Mouse (Mus musculus) forebrain, embryonic 15.5 days (tissue): Measurements from ENCODE around the gene Xrcc5. TPM values are rescaled to one million over a fixed set of nuclear protein-coding genes. Genes with fewer than 3 reads are reported as not detected.
A peak's percentile ranks its signal among the peaks of the same experiment; 100 is the strongest.

Experiments used
- ATAC-seq: fragments of 200-750 bp; cut with Nextera tagmentation; replicated peaks from 2 replicates; pipeline ENCODE4 v1.8.0; 2017; ENCODE audit warnings: mild to moderate bottlenecking, moderate TSS enrichment, moderate library complexity
- H3K27ac ChIP-seq: fragments of 300-500 bp; sonication (generic); replicated peaks from 2 replicates; pipeline ENCODE4 v1.5.1; 2015; ENCODE audit warnings: mild to moderate bottlenecking, inconsistent platforms
- H3K27me3 ChIP-seq: fragments of 300-500 bp; sonication (generic); 2 replicates; pipeline ENCODE4 v1.6.1; 2015; ENCODE audit warnings: inconsistent platforms
- H3K36me3 ChIP-seq: fragments of 300-500 bp; sonication (generic); 2 replicates; pipeline ENCODE4 v1.6.1; 2015; ENCODE audit warnings: mild to moderate bottlenecking, inconsistent platforms
- H3K4me1 ChIP-seq: fragments of 300-500 bp; sonication (generic); 2 replicates; pipeline ENCODE4 v1.6.1; 2015; ENCODE audit warnings: inconsistent platforms
- H3K4me2 ChIP-seq: fragments of 300-500 bp; sonication (generic); replicated peaks from 2 replicates; pipeline ENCODE4 v1.6.1; 2015; ENCODE audit warnings: mild to moderate bottlenecking, inconsistent platforms
- H3K4me3 ChIP-seq: fragments of 300-500 bp; sonication (generic); 2 replicates; pipeline ENCODE4 v1.5.1; 2015; ENCODE audit warnings: mild to moderate bottlenecking, inconsistent platforms
- H3K9ac ChIP-seq: fragments of 300-500 bp; sonication (generic); replicated peaks from 2 replicates; pipeline ENCODE4 v1.6.1; 2015; ENCODE audit warnings: mild to moderate bottlenecking, inconsistent platforms
- H3K9me3 ChIP-seq: fragments of 300-500 bp; sonication (generic); 2 replicates; pipeline ENCODE4 v1.6.1; 2016; ENCODE audit warnings: inconsistent platforms
- WGBS: fragments of 180-500 bp; shearing (Covaris S2); methylation state at CpG from one replicate; pipeline ENCODE4 v1.1.7; 2015; ENCODE audit warnings: mixed read lengths; 5-methylcytosine and 5-hydroxymethylcytosine counted together
- polyA plus RNA-seq: library from polyadenylated mRNA; unstranded; fragments of >200 nt; fragmentation: Nextera tagmentation; extraction: Ambion mirVana; gene quantifications from 2 replicates; pipeline ENCODE4 v1.2.1, GENCODE M21; 2015

Xrcc5 gene
- polyA plus RNA-seq, 1 experiment from 2014 or later = 27.3 TPM

DNA sequence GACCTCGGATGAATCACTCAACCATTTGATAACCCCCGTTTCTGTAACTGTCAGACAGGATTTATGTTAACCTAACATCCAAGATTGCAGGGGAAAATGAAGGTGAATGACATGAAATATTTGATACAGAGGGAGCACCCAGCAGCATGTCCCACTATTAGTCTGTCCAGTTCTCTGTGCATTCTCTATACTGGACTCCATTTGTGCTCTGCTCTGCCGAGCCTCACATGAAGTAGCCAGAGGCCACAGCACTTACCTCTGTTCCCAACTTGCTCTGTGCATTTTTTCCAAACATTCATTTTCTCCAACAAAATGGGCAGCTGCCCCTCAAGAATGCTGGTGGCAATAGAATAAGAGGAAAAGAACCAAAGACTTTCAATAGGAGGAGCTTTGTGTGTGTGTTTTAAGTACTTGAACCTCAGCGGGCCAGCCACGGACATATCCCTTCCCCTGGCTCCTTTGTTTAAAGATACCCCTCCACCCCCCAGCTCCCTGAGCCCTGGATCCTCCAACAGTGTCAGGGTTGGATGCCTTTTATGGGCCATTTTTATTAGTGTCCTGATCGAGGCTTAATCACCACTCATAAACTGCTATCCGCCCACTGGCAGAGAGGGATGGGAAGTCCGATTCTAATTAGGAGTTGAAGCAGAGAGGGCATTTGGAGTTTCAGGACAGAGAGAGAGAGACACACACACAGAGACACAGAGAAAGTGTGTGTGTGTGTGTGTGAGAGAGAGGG, 94.3 kb downstream of the Xrcc5 start:
- Histone ChIP-seq H3K4me3 (no peak overlapping the region), H3K27me3 (no peaks in the 10 kb centered on the region), H3K9me3 (no peaks in the 10 kb centered on the region), H3K27ac (no peak overlapping the region), H3K4me2 (no peak overlapping the region), H3K9ac (no peak overlapping the region), H3K4me1 (peaks cover 10% of the 10 kb centered on the region), H3K36me3 (no peaks in the 10 kb centered on the region)
- ATAC-seq = no peak
- 62% methylated on average over 8 of the region's 8 CpGs for WGBS

DNA sequence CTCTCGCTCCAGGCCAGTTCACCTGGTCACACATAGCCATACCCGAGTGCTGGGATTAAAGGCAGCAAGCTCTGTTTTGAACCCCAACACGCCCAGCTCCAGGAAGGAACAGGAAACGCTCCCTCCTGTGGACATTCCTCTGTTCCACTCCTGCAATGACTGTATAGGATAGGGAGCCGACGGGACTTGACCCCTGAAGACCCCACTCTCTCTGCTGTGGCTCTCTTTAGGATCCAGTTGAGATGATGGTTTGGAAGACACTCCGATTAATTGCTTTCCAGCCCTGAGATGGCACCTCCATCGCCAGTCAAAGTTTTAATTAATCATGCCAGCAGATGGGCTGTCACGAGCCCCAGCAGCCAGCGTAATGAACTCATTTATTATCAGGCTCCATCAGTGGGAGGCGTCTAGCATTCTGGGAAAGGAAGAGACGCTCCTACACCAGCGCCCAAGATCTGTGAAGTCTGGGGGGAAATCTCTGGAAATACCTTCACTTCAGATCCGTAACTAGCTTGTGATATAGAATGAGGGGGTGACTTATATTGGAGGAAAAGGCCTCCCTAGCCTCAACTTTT, 99.4 kb downstream of the Xrcc5 start:
- H3K27ac ChIP-seq = no peak overlapping the region

DNA sequence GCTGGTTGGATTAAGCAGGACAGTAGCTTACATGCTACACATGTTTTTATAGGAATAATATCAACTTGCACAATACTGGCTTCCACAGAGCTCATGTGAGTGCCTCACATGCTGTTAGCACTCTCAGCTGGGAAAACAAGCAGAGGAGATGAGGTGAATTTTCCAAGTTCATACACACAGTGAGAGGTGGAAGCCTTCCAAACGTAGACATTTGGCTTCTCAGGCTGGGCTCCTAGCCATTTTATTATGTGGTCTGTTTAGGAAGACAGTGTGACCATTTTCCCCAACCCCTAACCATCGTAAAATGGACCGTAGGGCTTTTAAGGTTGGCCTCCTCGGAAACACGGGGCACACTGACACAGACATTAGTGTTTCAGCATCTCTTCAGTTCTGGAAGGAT, 102.7 kb downstream of the Xrcc5 start:
- Histone ChIP-seq H3K4me1 (peaks cover 9% of the 10 kb centered on the region), H3K27me3 (no peaks in the 10 kb centered on the region), H3K36me3 (no peaks in the 10 kb centered on the region), H3K4me3 (no peak overlapping the region), H3K9me3 (no peaks in the 10 kb centered on the region), H3K27ac (no peak overlapping the region), H3K4me2 (no peak overlapping the region), H3K9ac (no peak overlapping the region)
- no peak for ATAC-seq
- 81% methylated on average over 5 of the region's 5 CpGs for WGBS

More for the DNA sequence above, 99.4 kb downstream of the Xrcc5 start:
- H3K9me3 ChIP-seq = no peaks in the 10 kb centered on the region
- H3K36me3 ChIP-seq = no peaks in the 10 kb centered on the region
- ATAC-seq = 0 out of 2 replicates have a peak, but pooled peaks have one; percentile 32
- H3K27me3 ChIP-seq = no peaks in the 10 kb centered on the region
- WGBS = 61% methylated on average over 14 of the region's 14 CpGs
- H3K4me1 ChIP-seq = no peaks in the 10 kb centered on the region
- H3K9ac ChIP-seq = no peak overlapping the region
- no peak overlapping the region for H3K4me2 ChIP-seq
- H3K4me3 ChIP-seq = no peak overlapping the region

DNA sequence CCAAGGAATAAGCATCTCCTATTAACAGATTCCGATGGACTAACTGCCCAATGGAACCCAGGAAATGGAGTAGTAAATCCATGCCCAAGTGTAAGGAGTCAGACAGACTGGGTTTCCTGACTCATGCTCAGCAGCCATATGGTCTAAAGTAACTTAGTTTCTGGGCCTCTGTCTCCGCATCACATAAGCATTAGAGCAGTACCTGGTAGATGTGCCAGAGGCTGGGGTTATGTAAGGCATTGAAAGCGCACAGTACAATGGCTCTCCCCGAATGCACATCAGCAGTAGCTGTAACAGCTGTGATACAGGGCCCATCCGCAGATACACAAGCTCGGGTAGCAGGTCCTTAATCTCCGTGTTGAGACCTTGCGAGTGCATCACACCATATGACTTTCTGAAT, 103.9 kb downstream of the Xrcc5 start:
- Histone ChIP-seq H3K27ac (no peak overlapping the region), H3K4me2 (no peak overlapping the region), H3K4me1 (peaks cover 9% of the 10 kb centered on the region), H3K4me3 (no peak overlapping the region), H3K27me3 (no peaks in the 10 kb centered on the region), H3K36me3 (no peaks in the 10 kb centered on the region), H3K9ac (no peak overlapping the region), H3K9me3 (no peaks in the 10 kb centered on the region)
- ATAC-seq = no peak
- 91% methylated on average over 8 of the region's 8 CpGs for WGBS

DNA sequence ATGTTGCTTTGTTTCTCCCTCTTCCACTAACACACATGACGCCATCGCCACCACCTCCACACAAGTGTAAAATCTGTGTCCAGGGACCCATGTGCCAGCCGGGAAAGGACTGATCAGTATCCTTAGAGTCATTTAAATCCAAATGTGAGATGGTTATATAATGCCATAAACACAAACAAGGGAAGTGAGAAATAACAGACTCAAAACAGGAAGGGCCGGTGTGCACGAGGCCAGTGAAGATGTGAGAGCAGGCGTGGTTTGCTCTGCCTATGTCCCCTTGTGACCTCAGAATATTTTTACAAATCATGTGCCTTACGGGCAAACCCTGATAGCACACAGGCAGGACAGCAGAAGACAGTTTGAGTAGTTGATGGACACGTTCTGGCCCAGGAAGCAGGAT, 106.0 kb downstream of the Xrcc5 start:
- no peak overlapping the region for H3K4me2 ChIP-seq
- no peak for ATAC-seq
- 85% methylated on average over 8 of the region's 8 CpGs for WGBS
- no peaks in the 10 kb centered on the region for H3K9me3 ChIP-seq
- H3K4me3 ChIP-seq = no peak overlapping the region
- peaks cover 9% of the 10 kb centered on the region for H3K4me1 ChIP-seq
- H3K36me3 ChIP-seq = no peaks in the 10 kb centered on the region
- H3K9ac ChIP-seq = no peak overlapping the region
- H3K27me3 ChIP-seq = no peaks in the 10 kb centered on the region
- H3K27ac ChIP-seq = peak overlapping the region; percentile 78

DNA sequence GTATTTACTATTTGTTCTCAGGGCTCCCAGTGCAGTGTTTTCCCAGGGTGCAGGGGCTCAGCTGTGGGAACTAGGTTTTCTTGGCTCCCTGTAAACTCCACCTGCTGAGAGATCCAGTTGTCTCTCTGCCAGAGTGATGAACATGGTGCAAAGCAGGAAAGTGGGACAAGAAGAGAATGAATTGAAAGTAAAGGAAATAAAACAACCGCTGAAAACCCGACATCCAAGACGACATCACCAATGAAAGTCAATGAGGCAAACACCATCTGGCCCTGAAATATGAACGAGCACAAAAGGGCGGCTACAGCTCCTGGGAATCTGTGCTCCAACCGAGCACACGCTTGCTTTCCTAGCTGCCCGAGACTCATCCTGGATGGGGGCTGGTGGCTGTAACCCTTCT, 106.9 kb downstream of the Xrcc5 start:
- H3K4me3 ChIP-seq = no peak overlapping the region
- no peaks in the 10 kb centered on the region for H3K27me3 ChIP-seq
- WGBS = 36% methylated on average over 8 of the region's 8 CpGs
- H3K36me3 ChIP-seq = no peaks in the 10 kb centered on the region
- ATAC-seq = peak; percentile 66
- H3K27ac ChIP-seq = peak overlapping the region; percentile 78
- no peak overlapping the region for H3K9ac ChIP-seq
- H3K9me3 ChIP-seq = no peaks in the 10 kb centered on the region
- peaks cover 13% of the 10 kb centered on the region for H3K4me1 ChIP-seq
- H3K4me2 ChIP-seq = no peak overlapping the region

DNA sequence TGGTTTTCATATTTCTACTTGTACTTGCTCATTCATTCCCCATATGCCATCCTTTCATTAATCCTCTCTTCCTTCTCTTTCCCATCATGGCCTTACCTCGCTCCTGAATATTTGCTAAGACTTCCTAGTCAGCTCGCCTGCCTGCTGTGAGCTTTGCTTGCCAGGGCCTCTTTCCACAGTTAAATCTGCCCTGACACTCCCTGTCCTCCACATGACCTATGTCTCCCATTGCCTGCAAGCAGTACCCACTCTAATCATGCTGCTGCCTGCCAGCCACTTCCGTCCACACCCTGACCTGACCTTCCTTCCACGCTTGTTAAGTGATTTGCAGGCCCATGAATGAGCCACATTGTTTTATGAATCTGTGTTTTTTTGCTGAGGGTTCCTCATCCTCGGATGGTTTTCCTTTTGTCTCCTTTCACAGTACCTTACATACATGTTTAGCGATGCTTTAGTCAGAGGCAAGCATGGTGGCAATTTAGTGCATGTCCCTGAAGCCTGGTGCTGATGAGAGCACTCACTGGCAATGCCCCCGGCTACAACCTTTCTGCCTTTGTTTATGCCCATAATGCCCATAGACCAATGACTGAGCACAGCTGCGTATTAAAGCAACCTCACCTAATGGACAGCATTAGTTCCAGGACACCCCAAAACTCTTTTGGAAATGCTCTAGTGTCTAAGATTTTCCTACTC, 107.5 kb downstream of the Xrcc5 start:
- Histone ChIP-seq H3K27ac (peak overlapping the region; percentile 78), H3K36me3 (no peaks in the 10 kb centered on the region), H3K4me1 (peaks cover 14% of the 10 kb centered on the region), H3K4me2 (no peak overlapping the region), H3K27me3 (no peaks in the 10 kb centered on the region), H3K9ac (no peak overlapping the region), H3K4me3 (no peak overlapping the region), H3K9me3 (no peaks in the 10 kb centered on the region)
- WGBS = 55% methylated on average over 8 of the region's 8 CpGs
- ATAC-seq = peak; percentile 23; the same call in 1 of the 2 replicates

DNA sequence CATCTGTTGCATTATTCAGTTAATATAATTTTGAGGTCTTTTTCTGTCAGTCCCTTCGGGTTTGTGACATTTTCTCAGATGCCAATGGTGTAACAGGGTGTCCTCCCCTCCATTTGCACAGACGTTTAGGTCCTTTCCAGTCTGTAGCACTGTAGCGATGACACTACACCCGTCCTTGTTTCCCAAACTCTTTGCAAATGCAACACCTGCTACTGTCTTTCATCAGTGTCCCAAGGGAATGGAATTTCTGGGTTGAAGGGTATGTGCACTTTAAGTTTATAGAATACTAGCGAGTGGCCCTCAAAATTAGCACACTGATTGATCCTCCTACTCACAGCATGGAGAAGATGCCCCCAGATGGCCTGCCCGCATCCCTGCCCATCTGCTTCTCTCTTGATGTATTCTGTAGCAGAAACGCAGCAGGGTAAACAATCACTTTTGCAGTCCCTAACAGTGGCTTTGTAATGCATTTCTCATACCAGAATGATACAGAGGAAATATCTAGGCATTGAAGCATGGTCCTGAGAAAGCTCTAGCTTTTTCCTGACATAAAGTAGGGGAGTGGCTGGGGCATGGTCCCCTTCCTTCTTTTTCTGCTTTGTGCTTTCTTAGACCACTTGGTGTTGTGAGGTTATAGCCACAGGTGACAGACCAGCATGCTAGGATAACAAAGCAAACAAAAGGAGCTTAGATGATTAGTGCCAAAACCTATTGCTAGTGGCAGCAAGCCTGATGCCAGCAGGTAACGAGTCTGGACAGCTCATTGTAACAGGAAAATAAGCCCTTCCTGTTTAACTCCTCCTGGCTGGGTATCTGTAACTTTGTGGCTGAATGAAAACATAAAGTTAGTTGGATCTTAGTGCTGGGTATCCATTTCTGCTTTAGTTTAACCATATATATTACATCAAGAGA, 111.8 kb downstream of the Xrcc5 start:
- Histone ChIP-seq H3K27ac (no peak overlapping the region), H3K27me3 (no peaks in the 10 kb centered on the region), H3K4me2 (no peak overlapping the region), H3K4me3 (no peak overlapping the region), H3K4me1 (peaks cover 12% of the 10 kb centered on the region), H3K9me3 (no peaks in the 10 kb centered on the region), H3K36me3 (no peaks in the 10 kb centered on the region), H3K9ac (no peak overlapping the region)
- 51% methylated on average over 8 of the region's 8 CpGs for WGBS
- ATAC-seq = no peak

DNA sequence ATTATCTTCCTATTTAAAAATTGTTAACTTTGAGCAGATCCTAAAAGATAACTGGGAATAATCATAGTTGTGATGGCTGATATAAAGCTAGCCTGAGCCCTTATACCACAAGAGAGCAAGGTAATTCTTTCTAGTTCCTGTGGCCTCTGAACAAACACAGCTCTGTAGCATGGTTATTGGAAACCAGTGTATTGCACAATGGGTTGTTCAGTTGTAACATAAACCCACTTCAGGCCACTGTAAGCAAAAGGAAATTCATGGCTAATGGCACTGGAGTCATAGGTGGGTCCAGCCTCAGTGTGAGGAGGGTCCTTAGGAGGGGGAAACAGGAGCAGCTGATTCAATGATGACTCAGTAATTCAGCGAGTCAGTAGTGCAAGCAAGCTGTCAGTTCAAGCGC, 113.0 kb downstream of the Xrcc5 start:
- WGBS = 78% methylated on average over 2 of the region's 2 CpGs
- H3K4me1 ChIP-seq = 0 out of 2 replicates have a peak, but pooled peaks cover 5% of the 10 kb centered on the region
- no peak overlapping the region for H3K4me2 ChIP-seq
- H3K36me3 ChIP-seq = no peaks in the 10 kb centered on the region
- H3K4me3 ChIP-seq = no peak overlapping the region
- no peak overlapping the region for H3K9ac ChIP-seq
- no peaks in the 10 kb centered on the region for H3K27me3 ChIP-seq
- ATAC-seq = no peak
- no peaks in the 10 kb centered on the region for H3K9me3 ChIP-seq
- no peak overlapping the region for H3K27ac ChIP-seq

DNA sequence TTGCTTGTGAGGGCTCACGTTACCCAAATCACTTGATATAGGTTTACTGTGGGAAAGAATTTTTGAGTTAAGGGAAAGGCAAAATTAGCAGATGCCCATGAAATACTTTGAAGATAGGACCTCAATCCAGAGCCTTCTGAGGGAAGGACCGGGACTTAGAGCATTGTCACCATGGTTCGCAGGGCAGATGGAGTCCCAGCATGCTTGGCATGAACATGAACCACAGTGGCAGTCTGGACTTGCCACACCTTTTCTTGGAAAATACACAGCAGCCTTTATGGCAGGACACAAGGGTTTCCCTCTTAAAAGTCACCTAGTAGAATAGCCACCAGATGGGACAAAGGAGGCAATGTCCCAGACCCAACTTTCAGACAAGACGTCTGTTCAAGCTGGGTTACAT, 114.9 kb downstream of the Xrcc5 start:
- no peak overlapping the region for H3K9ac ChIP-seq
- ATAC-seq = no peak
- no peak overlapping the region for H3K4me3 ChIP-seq
- H3K4me1 ChIP-seq = 0 out of 2 replicates have a peak, but pooled peaks cover 5% of the 10 kb centered on the region
- H3K4me2 ChIP-seq = no peak overlapping the region
- H3K9me3 ChIP-seq = no peaks in the 10 kb centered on the region
- no peaks in the 10 kb centered on the region for H3K27me3 ChIP-seq
- 91% methylated on average over 4 of the region's 4 CpGs for WGBS
- no peaks in the 10 kb centered on the region for H3K36me3 ChIP-seq
- no peak overlapping the region for H3K27ac ChIP-seq

DNA sequence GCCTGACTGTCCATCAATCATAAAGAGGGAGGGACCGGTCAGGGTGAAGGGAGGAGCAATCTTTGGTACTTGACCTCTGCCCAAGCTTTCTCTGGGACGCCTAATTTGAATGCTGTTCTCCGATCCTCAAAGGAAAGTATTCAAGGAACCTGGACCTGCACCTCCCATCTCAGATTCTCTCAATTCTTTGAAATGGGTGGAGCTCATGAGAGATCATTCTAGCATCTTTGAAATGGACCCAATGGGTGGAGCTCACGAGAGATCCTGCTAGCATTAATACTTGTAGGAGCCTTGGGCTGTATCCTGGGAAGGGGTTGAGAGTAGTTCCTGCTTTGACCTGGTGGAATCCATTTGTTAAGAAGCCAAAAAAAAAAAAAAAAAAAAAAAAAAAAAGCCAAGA, 119.2 kb downstream of the Xrcc5 start:
- Histone ChIP-seq H3K4me3 (no peak overlapping the region), H3K9ac (no peak overlapping the region), H3K4me2 (no peak overlapping the region), H3K4me1 (no peaks in the 10 kb centered on the region), H3K9me3 (no peaks in the 10 kb centered on the region), H3K27me3 (no peaks in the 10 kb centered on the region), H3K36me3 (no peaks in the 10 kb centered on the region), H3K27ac (no peak overlapping the region)
- WGBS = 87% methylated on average over 4 of the region's 4 CpGs
- ATAC-seq = no peak
